Mouse (Mus musculus) duodenum, adult 2 months (tissue): ENCODE measurements around the gene Tbc1d10c. TPM values are rescaled to one million over a fixed set of nuclear protein-coding genes. Genes with fewer than 3 reads are reported as not detected.

Source experiments
- polyA plus RNA-seq: library from polyadenylated mRNA; depleted of rRNA; stranded (reverse); fragments of >200 nt; gene quantifications from 2 replicates; pipeline ENCODE4 v1.2.3, GENCODE M21; 2012; ENCODE audit warnings: low replicate concordance; rRNA removed

Gene Tbc1d10c
- 8.6 and 23.0 TPM in 2 replicates for polyA plus RNA-seq

GRCm38 (mm10) chr19:4190831-4191334 is at the start of gene Tbc1d10c:
Tbc1d10c (minus strand) TSS chr19:4191284.

DNA sequence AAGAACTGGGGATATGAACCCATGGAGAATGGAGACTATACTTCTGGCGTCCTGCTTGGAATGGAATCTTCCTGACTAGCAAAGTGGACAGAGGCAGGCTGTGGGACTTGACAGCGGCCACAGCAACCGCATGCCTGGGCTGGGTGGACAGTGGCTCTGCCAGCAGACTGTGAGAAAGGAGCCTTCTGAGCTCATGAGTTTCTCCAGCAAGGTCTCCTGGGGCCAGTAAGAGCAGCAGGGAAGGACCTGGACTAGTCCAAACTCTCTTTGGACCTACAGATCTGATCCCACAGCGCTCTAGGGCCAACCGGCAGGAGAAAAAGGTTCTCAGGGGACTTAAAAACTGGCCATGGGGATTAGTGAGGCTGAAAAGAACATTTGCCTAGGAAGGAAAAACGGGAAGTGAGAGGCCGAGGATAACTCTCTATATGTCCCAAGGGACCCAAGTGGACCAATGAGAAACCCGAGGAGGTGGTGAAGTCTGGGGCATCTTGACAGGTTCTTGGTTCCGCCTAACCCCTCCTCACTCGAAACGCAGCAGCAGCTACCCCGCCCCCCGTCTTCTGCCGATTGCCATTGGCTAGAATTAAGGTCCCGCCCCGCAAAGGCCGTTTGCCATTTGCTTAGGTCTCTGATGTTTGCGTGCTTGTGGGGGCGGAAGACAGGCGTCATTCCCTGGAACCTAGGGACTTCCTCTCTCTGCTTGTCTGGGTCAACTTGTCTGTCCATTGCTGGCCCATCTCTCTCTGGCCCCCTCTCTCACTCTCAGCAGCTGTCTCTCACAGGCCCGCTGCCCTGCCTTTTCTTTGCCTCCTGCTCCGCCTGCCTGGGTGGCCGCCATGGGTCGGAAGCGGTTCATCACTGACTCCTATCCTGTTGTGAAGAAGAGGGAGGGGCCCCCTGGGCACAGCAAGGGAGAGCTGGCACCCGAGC is 40.4 kb upstream of the Tbc1d10c start, which contains the start of gene Pold4:
TSS of gene Pold4 (plus strand) at position 647 of the 933 bp plus-strand sequence.

DNA sequence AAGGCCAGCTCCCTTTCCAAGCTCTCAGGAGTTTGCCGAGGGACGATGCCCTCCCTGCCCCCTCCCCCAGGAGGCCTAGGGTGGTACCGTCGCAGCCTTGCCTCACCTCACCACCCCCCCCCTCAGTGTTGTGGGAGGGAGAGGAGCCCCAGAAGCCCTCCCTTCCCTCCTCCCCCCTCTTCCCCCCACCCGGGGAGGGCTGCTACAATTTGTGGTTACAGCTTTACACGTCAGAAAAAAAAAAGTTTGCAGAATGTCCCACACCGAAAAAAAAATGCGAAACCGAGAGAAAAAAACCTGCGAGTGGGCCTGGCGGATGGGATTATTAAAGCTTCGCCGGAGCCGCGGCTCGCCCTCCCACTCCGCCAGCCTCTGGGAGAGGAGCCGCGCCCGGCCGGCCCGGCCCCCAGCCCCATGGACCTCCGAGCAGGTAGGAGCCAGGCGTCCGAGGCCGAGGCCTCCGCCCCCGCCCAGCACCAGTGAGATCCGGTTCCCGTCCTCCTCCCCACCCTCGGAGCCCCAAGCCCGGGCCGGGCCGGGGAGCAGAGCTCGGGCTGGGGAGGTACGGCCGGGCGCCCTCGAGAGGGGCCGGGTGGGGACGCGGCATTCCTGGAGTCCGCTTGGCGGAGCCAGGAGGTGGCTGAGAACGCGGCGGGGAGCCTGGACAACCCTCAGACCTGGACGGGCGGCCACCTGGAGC is 23.1 kb upstream of the Tbc1d10c start, which contains the start of the genes Clcf1 and AC109138.7:
TSS of gene Clcf1 (plus strand) at position 168 of the 700 bp plus-strand sequence.
TSS of gene AC109138.7 (plus strand) at position 287 of the 700 bp plus-strand sequence.

DNA sequence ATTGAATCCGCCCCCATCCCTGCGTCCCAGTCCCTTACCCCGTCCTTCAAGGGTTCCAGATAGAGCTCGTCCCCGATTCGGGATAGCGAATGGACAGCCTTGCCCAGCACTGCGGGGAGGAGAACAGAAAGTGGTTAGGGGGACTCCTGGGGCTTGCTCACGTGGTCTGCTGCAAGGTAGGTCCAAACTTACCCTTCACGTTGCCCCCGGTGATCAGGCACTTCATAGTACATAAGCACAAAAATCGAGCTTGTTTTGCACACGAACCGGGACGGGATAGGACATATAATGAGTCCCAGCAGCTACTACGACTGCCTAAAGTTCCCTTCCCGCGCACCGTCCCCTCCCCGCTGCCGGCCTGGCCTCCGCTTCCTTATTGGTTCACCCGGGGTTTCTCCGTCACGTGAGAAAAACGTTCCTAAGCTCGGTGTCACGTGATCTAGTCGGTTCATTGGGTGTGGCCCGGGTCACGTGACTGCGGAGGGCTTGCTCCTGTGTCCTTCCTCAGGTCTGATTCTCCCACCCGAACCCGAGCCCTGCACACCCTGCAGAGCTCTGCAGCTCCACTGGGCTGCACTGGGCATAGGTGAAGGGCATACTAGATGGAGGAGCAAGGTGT is 10.3 kb upstream of the Tbc1d10c start, which contains the start of gene Rad9a:
TSS of gene Rad9a (minus strand) at position 372 of the 619 bp plus-strand sequence.

DNA sequence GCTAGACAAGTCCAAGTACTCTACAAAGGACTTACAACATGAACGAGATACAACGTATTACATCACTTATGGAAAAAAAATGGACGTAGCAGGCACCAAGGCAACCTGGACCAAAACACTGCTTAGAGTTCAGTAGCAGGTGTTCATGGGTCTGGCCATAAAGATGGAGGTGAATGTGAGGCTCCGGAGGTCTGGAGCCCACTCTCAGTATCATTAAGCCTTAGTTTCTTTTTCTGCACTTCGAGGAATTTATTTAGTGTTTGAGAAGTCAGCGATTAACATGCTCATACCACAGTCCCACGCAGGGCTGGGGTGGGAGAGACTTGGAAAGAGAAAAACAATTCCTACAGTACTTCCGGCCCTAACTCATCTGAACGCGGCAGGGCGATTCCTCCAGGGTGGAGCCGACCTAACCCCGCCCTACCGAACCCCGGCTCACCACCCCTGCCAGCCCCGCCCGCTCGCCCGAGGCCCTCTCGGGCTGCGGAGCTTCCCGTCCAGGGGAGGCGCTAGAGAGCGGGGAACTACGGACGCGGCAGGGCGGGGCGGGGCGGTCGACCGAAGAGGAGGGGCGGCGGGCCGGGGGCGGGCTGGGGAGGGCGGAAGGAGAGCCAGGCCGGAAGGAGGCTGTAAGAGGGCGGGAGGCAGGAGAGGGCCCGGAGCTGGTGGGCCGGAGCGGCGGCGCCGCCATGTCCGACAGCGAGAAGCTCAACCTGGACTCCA is 605 bp upstream of the Tbc1d10c start, which contains the start of gene Ppp1ca:
TSS of gene Ppp1ca (plus strand) at position 538 of the 723 bp plus-strand sequence.

DNA sequence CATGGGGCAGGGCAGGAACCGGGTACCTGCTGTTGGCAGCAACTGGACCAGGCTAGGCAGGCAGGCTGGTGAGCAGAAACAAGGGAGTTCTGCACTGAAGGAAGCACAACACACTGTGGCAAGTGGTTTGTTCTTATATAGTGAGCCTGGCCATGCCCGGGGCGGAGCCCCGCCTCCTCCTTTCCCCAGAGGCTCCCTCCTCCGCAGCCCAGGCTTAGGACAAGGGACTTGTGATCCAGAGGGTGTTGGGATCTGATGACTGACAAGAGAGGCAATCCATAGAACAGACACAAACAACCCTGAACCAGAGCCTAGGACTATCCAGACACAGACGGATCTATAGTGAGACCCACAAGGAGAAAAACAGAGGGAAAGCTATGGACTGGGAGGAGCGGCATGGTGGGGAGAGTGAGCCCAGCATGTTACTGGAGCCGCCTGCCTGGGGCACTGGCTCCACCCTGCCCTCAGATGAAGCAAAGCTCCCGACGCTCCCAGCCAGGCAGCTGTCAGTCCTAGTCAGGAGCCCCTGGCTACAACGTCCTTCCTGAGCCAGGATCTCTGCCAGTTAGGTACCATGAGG is 15.6 kb downstream of the Tbc1d10c start, which contains the start of gene Carns1:
TSS of gene Carns1 (minus strand) at position 112 of the 580 bp plus-strand sequence.

DNA sequence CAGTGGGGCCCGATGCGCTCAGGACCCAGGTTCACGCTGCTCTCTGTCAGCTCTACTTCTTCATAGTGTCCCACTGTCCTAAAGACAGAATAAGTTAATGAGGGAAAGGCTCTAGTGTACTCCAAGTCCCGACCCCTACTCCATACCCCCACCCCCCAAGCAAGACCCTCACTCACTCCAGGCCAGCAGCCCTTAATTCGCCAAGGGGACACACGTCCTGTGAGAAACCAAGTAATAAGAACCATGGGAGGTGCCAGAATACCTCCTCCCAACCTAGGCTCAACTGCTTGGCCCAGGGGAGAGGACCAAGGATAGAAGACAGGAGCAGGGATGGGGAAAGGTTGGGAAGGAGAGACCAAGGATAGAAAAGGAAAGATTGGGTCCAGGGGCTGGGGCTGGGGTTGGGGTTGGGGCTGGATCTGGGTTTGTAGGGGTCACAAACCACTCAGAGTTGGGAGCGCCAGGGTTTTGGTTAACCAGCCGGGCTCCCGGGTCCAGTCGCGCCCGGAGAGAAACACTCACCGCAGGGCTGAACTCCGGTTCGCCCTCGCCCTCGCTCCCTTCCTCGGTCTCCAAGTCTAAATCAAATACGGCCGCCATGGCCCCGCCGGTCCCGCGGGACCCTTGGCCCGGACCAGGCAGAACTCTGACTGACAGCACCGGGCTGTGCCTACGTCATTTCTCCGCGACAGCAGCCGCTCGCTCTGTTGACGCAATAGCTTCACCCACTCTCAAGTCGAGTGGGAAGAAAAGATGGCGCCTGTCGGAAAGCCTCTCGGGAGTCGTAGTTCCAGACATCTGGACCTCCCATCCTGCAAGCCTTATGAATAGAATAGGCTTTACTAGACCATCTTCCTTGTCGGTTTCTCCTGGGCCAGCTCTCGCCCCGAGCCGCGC is 28.2 kb downstream of the Tbc1d10c start, which contains the start of gene Rps6kb2:
TSS of gene Rps6kb2 (minus strand) at position 709 of the 897 bp plus-strand sequence.

DNA sequence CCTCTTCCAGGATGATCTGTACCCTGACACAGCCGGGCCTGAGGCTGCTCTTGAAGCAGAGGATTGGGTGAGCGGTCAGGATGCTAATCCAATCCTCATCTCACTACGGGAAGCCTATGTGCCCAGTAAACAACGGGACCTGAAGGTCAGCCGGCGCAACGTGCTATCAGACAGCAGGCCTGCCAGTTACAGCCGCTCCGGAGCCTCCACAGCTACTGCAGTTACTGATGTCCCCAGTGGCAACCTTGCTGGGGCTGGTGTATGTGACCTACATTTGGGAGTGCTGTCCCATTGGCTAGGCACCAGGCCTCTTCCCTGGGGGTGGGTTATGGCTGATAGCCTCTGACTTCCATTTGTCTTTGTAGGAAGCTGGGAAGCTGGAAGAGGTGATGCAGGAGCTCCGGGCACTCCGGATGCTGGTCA is 37.8 kb downstream of the Tbc1d10c start, which contains the start of gene Ptprcap:
TSS of gene Ptprcap (plus strand) at position 373 of the 423 bp plus-strand sequence.

DNA sequence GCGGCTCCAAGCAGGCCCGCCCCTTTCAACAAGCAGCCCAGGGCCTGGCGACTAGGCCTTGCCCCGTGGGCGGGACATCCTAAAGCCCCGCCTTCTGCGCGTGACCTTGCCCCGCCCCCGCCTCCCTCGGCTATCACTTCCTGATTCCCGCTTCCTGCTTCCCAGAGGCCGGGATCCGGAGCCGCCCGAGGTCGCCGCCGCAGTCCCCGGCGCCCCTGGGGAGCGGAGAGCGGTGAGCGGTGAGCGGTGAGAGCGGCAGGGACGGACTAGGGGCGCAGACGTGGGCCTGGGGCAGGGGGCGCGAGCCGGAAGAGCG is 42.6 kb downstream of the Tbc1d10c start, which contains the start of gene Coro1b:
TSS of gene Coro1b (plus strand) at position 129 of the 316 bp plus-strand sequence.

GRCm38 (mm10) chr19:4143759-4144268 is 47.3 kb downstream of the Tbc1d10c start, which contains the start of gene Cabp4:
Cabp4 (minus strand) TSS chr19:4144033.

DNA sequence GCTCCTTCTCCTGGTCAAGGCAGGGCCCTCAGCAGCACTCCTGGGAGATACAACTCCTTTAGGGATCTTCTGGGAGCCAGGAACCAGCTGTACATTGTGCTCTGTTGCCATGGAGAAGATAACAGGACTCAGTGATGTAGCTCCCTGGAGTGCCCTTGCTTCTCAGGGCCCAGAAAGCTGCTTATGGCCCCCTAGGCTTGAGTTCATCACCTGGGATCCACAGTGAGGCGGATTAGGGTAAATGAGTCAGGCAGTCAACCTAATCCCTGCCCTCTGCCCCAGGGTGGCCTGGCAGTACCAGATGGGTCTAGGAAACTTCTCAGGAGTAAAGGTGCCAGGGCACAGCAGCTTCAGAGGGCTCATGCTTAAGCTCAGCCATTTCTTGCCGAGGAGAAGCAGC is 51.6 kb downstream of the Tbc1d10c start, which contains the start of gene Gpr152:
TSS of gene Gpr152 (plus strand) at position 342 of the 400 bp plus-strand sequence.

Other genes starting within 250 kb of the Tbc1d10c start
- gene Aldh3b3, start 232.6 kb downstream of the Tbc1d10c start, polyA plus RNA-seq, result not detected in 2 replicates
- 0.58 and 1.3 TPM in 2 replicates for gene Aldh3b2, start 219.0 kb downstream of the Tbc1d10c start, polyA plus RNA-seq
- gene Acy3, start 204.7 kb downstream of the Tbc1d10c start, polyA plus RNA-seq, result 136 and 319 TPM in 2 replicates
- 0.28 TPM in 1 of 2 replicates, not detected in the other for gene Tbx10, start 198.5 kb downstream of the Tbc1d10c start, polyA plus RNA-seq
- gene Nudt8, start 190.7 kb downstream of the Tbc1d10c start, polyA plus RNA-seq, result 26.8 and 33.7 TPM in 2 replicates
- 0.97 and 1.6 TPM in 2 replicates for gene Gm49405, start 190.7 kb downstream of the Tbc1d10c start, polyA plus RNA-seq
- gene Doc2g, start 188.0 kb downstream of the Tbc1d10c start, polyA plus RNA-seq, result 9.0 and 9.5 TPM in 2 replicates
- gene Ndufv1, start 178.5 kb downstream of the Tbc1d10c start, polyA plus RNA-seq, result 160 and 198 TPM in 2 replicates
- gene Gstp1, start 153.3 kb downstream of the Tbc1d10c start, polyA plus RNA-seq, result 2,340 and 2,743 TPM in 2 replicates
- 291 and 464 TPM in 2 replicates for gene Gstp2, start 145.3 kb downstream of the Tbc1d10c start, polyA plus RNA-seq
- 13.8 and 20.0 TPM in 2 replicates for gene Gstp3, start 131.7 kb downstream of the Tbc1d10c start, polyA plus RNA-seq
- 9.6 TPM in 1 of 2 replicates, not detected in the other for gene Cabp2, start 109.7 kb downstream of the Tbc1d10c start, polyA plus RNA-seq
- 348 and 507 TPM in 2 replicates for gene Cdk2ap2, start 94.1 kb downstream of the Tbc1d10c start, polyA plus RNA-seq
- 152 and 179 TPM in 2 replicates for gene Pitpnm1, start 91.3 kb downstream of the Tbc1d10c start, polyA plus RNA-seq
- 38.1 and 59.6 TPM in 2 replicates for gene Aip, start 65.4 kb downstream of the Tbc1d10c start, polyA plus RNA-seq
- gene Gpr152, start 51.5 kb downstream of the Tbc1d10c start, polyA plus RNA-seq, result 0.04 TPM in 1 of 2 replicates, not detected in the other
- 0.22 and 0.57 TPM in 2 replicates for gene Cabp4, start 47.3 kb downstream of the Tbc1d10c start, polyA plus RNA-seq
- 265 and 317 TPM in 2 replicates for gene Coro1b, start 42.7 kb downstream of the Tbc1d10c start, polyA plus RNA-seq
- gene Ptprcap, start 37.7 kb downstream of the Tbc1d10c start, polyA plus RNA-seq, result 94.5 and 168 TPM in 2 replicates
- gene Rps6kb2, start 27.9 kb downstream of the Tbc1d10c start, polyA plus RNA-seq, result 49.5 and 55.8 TPM in 2 replicates
- gene Carns1, start 15.8 kb downstream of the Tbc1d10c start, polyA plus RNA-seq, result 1.9 and 3.4 TPM in 2 replicates
- 237 and 257 TPM in 2 replicates for gene Ppp1ca, start 781 bp upstream of the Tbc1d10c start, polyA plus RNA-seq
- gene Rad9a, start 10.4 kb upstream of the Tbc1d10c start, polyA plus RNA-seq, result 12.2 and 12.9 TPM in 2 replicates
- gene Clcf1, start 23.0 kb upstream of the Tbc1d10c start, polyA plus RNA-seq, result 6.8 and 12.7 TPM in 2 replicates
- not detected in 2 replicates for gene AC109138.7, start 23.1 kb upstream of the Tbc1d10c start, polyA plus RNA-seq
- 67.0 and 146 TPM in 2 replicates for gene Pold4, start 40.6 kb upstream of the Tbc1d10c start, polyA plus RNA-seq
- gene Ssh3, start 77.9 kb upstream of the Tbc1d10c start, polyA plus RNA-seq, result 70.2 and 100 TPM in 2 replicates
- gene Ankrd13d, start 91.9 kb upstream of the Tbc1d10c start, polyA plus RNA-seq, result 0.83 and 3.0 TPM in 2 replicates
- 75.3 and 106 TPM in 2 replicates for gene Grk2, start 114.9 kb upstream of the Tbc1d10c start, polyA plus RNA-seq
- gene Kdm2a, start 207.0 kb upstream of the Tbc1d10c start, polyA plus RNA-seq, result 46.8 and 50.4 TPM in 2 replicates
- 27.7 and 141 TPM in 2 replicates for gene Rhod, start 248.1 kb upstream of the Tbc1d10c start, polyA plus RNA-seq